Mouse (Mus musculus) brain, embryonic 18.5 days (tissue): Measurements from ENCODE around the gene Olfr1231.

Source experiments
- DNase-seq: peaks from one replicate; pipeline ENCODE4 v3.0.0-alpha.2; 2012; ENCODE audit warnings: low read depth, low spot score

The Olfr1231 gene

DNA sequence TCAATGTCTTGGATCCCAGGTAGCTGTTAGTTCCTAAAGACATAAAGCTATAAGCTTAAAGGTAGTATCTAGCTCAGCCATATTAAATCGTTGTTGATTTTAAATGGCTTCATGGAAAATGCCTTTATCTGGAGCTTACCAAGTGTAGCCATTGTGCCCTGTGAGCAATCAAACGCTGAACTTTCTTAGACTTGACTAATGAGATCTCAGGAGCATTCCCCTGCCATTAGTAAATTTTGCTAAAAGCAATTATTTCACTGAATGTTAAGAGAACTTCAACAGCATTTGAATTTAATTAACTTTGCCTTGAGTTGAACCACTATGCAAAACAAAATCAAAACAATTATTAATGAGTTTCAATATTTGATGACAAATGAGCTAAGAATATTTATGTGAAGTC, at the start of gene Olfr1231:
Gene Olfr1231 (minus strand): TSS at position 101 of the 400 bp plus-strand sequence.
- no peak for DNase-seq

DNA sequence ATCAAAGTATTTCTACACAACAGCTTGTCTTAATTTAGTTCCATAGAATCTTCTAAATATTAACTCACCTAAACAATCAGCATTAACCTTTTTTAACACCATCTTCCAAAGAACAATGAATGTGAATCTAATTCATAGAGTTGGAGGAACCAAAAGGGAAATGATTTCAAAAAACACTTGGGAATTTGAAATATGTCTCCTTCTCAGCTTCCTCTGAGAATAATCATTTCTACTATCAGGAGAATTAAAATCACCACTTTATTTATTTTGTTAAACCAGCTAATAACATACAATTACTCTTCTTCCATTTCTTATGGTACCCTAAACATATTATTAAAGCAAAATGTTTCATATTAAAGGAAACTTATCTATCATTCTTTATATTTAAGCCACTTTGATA, 35.4 kb upstream of the Olfr1231 start, which contains the start of gene Olfr1233:
Gene Olfr1233 (minus strand): TSS at position 101 of the 400 bp plus-strand sequence.
- no peak for DNase-seq

DNA sequence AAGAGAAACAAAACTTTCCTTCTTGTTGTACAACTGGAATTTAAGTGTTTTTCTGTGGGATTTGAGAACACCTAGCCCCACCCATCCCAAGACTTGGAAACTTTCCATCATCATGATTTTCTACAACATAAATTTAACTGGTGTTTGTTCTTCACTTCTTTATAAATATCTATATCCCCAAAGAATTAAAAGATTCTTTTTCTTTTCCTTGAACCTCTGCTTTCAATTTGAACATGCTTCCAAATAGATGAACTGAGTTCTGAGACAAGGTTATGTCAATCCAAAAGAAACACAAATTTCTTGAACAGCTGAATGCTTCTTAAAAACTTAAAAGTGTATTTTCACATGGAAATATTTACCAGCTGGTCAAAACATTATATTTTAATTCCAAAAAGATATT, 22.7 kb upstream of the Olfr1231 start, which contains the start of gene Olfr1232:
Gene Olfr1232 (minus strand): TSS at position 101 of the 400 bp plus-strand sequence.
- DNase-seq: no peak

GRCm38 (mm10) chr2:89297168-89297567, 9.7 kb downstream of the Olfr1231 start, which contains the start of gene Olfr1230:
Gene Olfr1230 (minus strand): TSS chr2:89297268.
- no peak for DNase-seq

DNA sequence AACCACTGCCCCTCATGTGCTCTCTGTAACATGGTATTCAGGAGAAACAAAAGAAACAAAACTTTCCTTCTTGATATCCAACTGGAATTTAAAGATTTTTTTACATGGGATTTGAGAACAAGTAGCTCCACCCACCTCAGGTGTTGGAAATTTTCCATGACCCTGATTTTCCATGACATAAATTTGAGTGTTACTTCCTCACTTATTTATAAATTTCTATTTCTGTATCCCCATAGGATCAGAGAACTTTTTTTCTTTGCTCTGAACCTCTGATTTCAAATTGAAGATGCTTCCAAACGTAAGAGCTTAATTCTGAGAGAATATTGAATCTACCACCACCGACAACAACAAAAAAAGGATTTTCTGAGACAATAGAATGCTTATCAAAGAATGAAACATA, 19.0 kb downstream of the Olfr1231 start, which contains the start of gene Olfr1229:
Gene Olfr1229 (minus strand): TSS at position 101 of the 400 bp plus-strand sequence.
- DNase-seq: no peak

DNA sequence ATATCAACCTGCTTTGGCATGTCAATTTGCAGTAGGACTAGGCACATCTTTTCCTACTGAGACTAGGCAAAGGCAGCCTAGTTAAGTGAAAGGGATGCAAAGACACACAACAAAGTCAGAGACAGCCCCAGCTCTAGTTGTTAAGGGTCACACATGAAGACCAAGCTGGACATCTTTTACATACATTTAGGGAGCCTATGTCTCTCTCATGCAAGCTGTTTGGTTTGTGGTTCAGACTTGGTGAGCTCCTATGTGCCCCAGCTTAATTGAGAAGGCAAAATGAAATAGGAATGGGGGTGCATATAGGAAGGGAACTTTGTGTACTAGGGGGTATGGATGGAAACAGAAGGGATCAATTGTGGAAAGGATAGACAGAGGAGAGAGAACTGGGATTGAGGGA, 52.9 kb downstream of the Olfr1231 start, which contains the start of gene Olfr1228:
Gene Olfr1228 (minus strand): TSS at position 101 of the 400 bp plus-strand sequence.
- no peak for DNase-seq
